Mouse (Mus musculus): ENCODE results near the gene 4931429L15Rik. TPM values are rescaled to one million over a fixed set of nuclear protein-coding genes. Genes with fewer than 3 reads are reported as not detected.
A peak's percentile ranks its signal among the peaks of the same experiment; 100 is the strongest.
"Not testable (repeated sequence)": the region's sequence is repeated elsewhere in the genome, so short reads cannot be mapped to it uniquely, and the experiment has no call there.

Gene 4931429L15Rik
- not detected for polyA plus RNA-seq (2021)

- peaks cover 26% of the 10 kb centered on the region for H3K27me3 ChIP-seq
- ATAC-seq; in situ Hi-C loops (cut with MboI; ENCODE audit: low pct_unique_long_range_greater_than_20kb); POLR2A ChIA-PET; DNase-seq (ENCODE audit: low read depth, low spot score): not testable (repeated sequence)
- CTCF ChIA-PET: interaction anchor here (1.6 kb wide), 1 partner anchor 18 kb away, joined by 4 read pairs; no protein-coding TSS in a partner anchor
Observed at GRCm38 (mm10) chr9:46319886-46320285, at the start of gene 4931429L15Rik. Gene 4931429L15Rik (minus strand): TSS chr9:46319986.

GRCm38 (mm10) chr9:46362459-46362858 is 42.7 kb upstream of the 4931429L15Rik start:
- DNase-seq (ENCODE audit: low read depth, low spot score) (no peak), ATAC-seq (no peak)
- H3K27me3 ChIP-seq: peaks cover 23% of the 10 kb centered on the region
- TF ChIP-seq CTCF (IDR thresholded peaks at IDR 0.05): no peak
- in situ Hi-C loops (cut with MboI; ENCODE audit: low pct_unique_long_range_greater_than_20kb): loop anchor here (25.0 kb wide), 1 partner anchor 1350 kb away; no protein-coding TSS in a partner anchor
- POLR2A ChIA-PET: no interaction called here
- CTCF ChIA-PET: no interaction called here

GRCm38 (mm10) chr9:46361461-46362111 is 41.8 kb upstream of the 4931429L15Rik start:
- ChIA-PET CTCF (no interaction called here), POLR2A (interaction anchor here (0.7 kb wide), 1 partner anchor 28 kb away, joined by 3 read pairs; no protein-coding TSS in a partner anchor)
- no peak for DNase-seq (ENCODE audit: low read depth, low spot score)
- TF ChIP-seq CTCF (IDR thresholded peaks at IDR 0.05): no peak
- ATAC-seq: no peak
- in situ Hi-C loops (cut with MboI; ENCODE audit: low pct_unique_long_range_greater_than_20kb): loop anchor here (25.0 kb wide), 1 partner anchor 1351 kb away; no protein-coding TSS in a partner anchor
- H3K27me3 ChIP-seq: peaks cover 23% of the 10 kb centered on the region

- ChIA-PET POLR2A (no interaction called here), CTCF (no interaction called here)
- no peak for DNase-seq (ENCODE audit: low read depth, low spot score)
- in situ Hi-C loops (cut with MboI; ENCODE audit: low pct_unique_long_range_greater_than_20kb): loop anchor here (25.0 kb wide), 1 partner anchor 1358 kb away; no protein-coding TSS in a partner anchor
- H3K27me3 ChIP-seq: peaks cover 23% of the 10 kb centered on the region
- peak; percentile 71 for TF ChIP-seq CTCF (IDR thresholded peaks at IDR 0.05)
- ATAC-seq: no peak
Observed at GRCm38 (mm10) chr9:46353992-46354391, 34.2 kb upstream of the 4931429L15Rik start.

GRCm38 (mm10) chr9:46353330-46353724 is 33.5 kb upstream of the 4931429L15Rik start:
- peaks cover 23% of the 10 kb centered on the region for H3K27me3 ChIP-seq
- DNase-seq (ENCODE audit: low read depth, low spot score) (no peak), ATAC-seq (no peak)
- TF ChIP-seq CTCF (IDR thresholded peaks at IDR 0.05): no peak
- CTCF ChIA-PET: no interaction called here
- POLR2A ChIA-PET: no interaction called here
- in situ Hi-C loops (cut with MboI; ENCODE audit: low pct_unique_long_range_greater_than_20kb): loop anchor here (25.0 kb wide), 1 partner anchor 1359 kb away; no protein-coding TSS in a partner anchor

- H3K27me3 ChIP-seq: peaks cover 26% of the 10 kb centered on the region
- in situ Hi-C loops (cut with MboI; ENCODE audit: low pct_unique_long_range_greater_than_20kb): loop anchor here (25.0 kb wide), 1 partner anchor 1360 kb away; no protein-coding TSS in a partner anchor
- CTCF ChIA-PET: no interaction called here
- DNase-seq (ENCODE audit: low read depth, low spot score) (no peak), ATAC-seq (no peak)
- POLR2A ChIA-PET: no interaction called here
- TF ChIP-seq CTCF (IDR thresholded peaks at IDR 0.05): no peak
Observed at GRCm38 (mm10) chr9:46352651-46353329, 33.0 kb upstream of the 4931429L15Rik start.

GRCm38 (mm10) chr9:46350451-46350981 is 30.7 kb upstream of the 4931429L15Rik start:
- TF ChIP-seq CTCF (IDR thresholded peaks at IDR 0.05): no peak
- CTCF ChIA-PET: no interaction called here
- POLR2A ChIA-PET: no interaction called here
- in situ Hi-C loops (cut with MboI; ENCODE audit: low pct_unique_long_range_greater_than_20kb): loop anchor here (25.0 kb wide), 1 partner anchor 1362 kb away; no protein-coding TSS in a partner anchor
- peaks cover 38% of the 10 kb centered on the region for H3K27me3 ChIP-seq
- DNase-seq (ENCODE audit: low read depth, low spot score) (no peak), ATAC-seq (no peak)

- no peak for ATAC-seq
- H3K27me3 ChIP-seq: peaks cover 50% of the 10 kb centered on the region
- DNase-seq (ENCODE audit: low read depth, low spot score): no peak
- CTCF ChIA-PET: no interaction called here
- in situ Hi-C loops (cut with MboI; ENCODE audit: low pct_unique_long_range_greater_than_20kb): no loop called here
- TF ChIP-seq CTCF (IDR thresholded peaks at IDR 0.05): no peak
- POLR2A ChIA-PET: no interaction called here
Observed at GRCm38 (mm10) chr9:46345887-46346665, 26.3 kb upstream of the 4931429L15Rik start.

- ChIA-PET POLR2A (no interaction called here), CTCF (no interaction called here)
- H3K27me3 ChIP-seq: peaks cover 52% of the 10 kb centered on the region
- DNase-seq (ENCODE audit: low read depth, low spot score): no peak
- no peak for TF ChIP-seq CTCF (IDR thresholded peaks at IDR 0.05)
- no peak for ATAC-seq
- in situ Hi-C loops (cut with MboI; ENCODE audit: low pct_unique_long_range_greater_than_20kb): no loop called here
Observed at GRCm38 (mm10) chr9:46339051-46339652, 19.4 kb upstream of the 4931429L15Rik start.

- no peak for DNase-seq (ENCODE audit: low read depth, low spot score)
- ATAC-seq: no peak
- H3K27me3 ChIP-seq: peaks cover 45% of the 10 kb centered on the region
- no peak for TF ChIP-seq CTCF (IDR thresholded peaks at IDR 0.05)
- in situ Hi-C loops (cut with MboI; ENCODE audit: low pct_unique_long_range_greater_than_20kb): no loop called here
- ChIA-PET POLR2A (no interaction called here), CTCF (no interaction called here)
Observed at GRCm38 (mm10) chr9:46338384-46338783, 18.6 kb upstream of the 4931429L15Rik start.

Measured in Patski (cell line).